Mouse (Mus musculus) intestine, embryonic 14.5 days (tissue): ENCODE measurements around the gene Gm12830. TPM values are rescaled to one million over a fixed set of nuclear protein-coding genes. Genes with fewer than 3 reads are reported as not detected.

Experiments used
- ATAC-seq: fragments of 200-750 bp; cut with Nextera tagmentation; replicated peaks from 2 replicates; pipeline ENCODE4 v1.8.0; 2017; ENCODE audit warnings: low read depth, moderate number of reproducible peaks, moderate TSS enrichment, moderate library complexity; ENCODE audit not compliant: low FRiP score, low TSS enrichment
- DNase-seq: peaks from one replicate; pipeline ENCODE4 v3.0.0-alpha.2; 2018; ENCODE audit warnings: low spot score
- H3K27ac ChIP-seq: fragments of 300-500 bp; sonication (generic); 2 replicates; pipeline ENCODE4 v1.5.1; 2014; ENCODE audit warnings: low read depth, mild to moderate bottlenecking, control low read depth
- H3K27me3 ChIP-seq: fragments of 300-500 bp; sonication (generic); replicated peaks from 2 replicates; pipeline ENCODE4 v1.6.1; 2014; ENCODE audit warnings: low read length, control low read depth; ENCODE audit not compliant: control insufficient read depth, insufficient read depth
- H3K36me3 ChIP-seq: fragments of 300-500 bp; sonication (generic); 2 replicates; pipeline ENCODE4 v1.6.1; 2014; ENCODE audit warnings: low read length, control low read depth; ENCODE audit not compliant: control insufficient read depth, insufficient read depth
- H3K4me1 ChIP-seq: fragments of 300-500 bp; sonication (generic); replicated peaks from 2 replicates; pipeline ENCODE4 v1.6.1; 2014; ENCODE audit warnings: low read length, control low read depth, mixed read lengths; ENCODE audit not compliant: control insufficient read depth, insufficient read depth
- H3K4me2 ChIP-seq: fragments of 300-500 bp; sonication (generic); 2 replicates; pipeline ENCODE4 v1.6.1; 2014; ENCODE audit warnings: low read length
- H3K4me3 ChIP-seq: fragments of 300-500 bp; sonication (generic); 2 replicates; pipeline ENCODE4 v1.5.1; 2014; ENCODE audit warnings: low read depth, low read length, control low read depth, mixed read lengths
- H3K9ac ChIP-seq: fragments of 300-500 bp; sonication (generic); 2 replicates; pipeline ENCODE4 v1.6.1; 2014; ENCODE audit warnings: mild to moderate bottlenecking, low read length
- H3K9me3 ChIP-seq: fragments of 300-500 bp; sonication (generic); 2 replicates; pipeline ENCODE4 v1.6.1; 2016; ENCODE audit warnings: low read length, control low read depth; ENCODE audit not compliant: control insufficient read depth
- WGBS: fragments of 180-500 bp; shearing (Covaris S2); extraction: QIAGEN DNeasy Blood & Tissue Kit; methylation state at CpG from one replicate; pipeline ENCODE4 v1.1.7; 2014; 5-methylcytosine and 5-hydroxymethylcytosine counted together
- polyA plus RNA-seq: library from polyadenylated mRNA; unstranded; fragments of >200 nt; fragmentation: Nextera tagmentation; extraction: Ambion mirVana; gene quantifications from 2 replicates; pipeline ENCODE4 v1.2.1, GENCODE M21; 2014

Gene Gm12830
- polyA plus RNA-seq, 1 experiment from 2014 or later = not detected

DNA sequence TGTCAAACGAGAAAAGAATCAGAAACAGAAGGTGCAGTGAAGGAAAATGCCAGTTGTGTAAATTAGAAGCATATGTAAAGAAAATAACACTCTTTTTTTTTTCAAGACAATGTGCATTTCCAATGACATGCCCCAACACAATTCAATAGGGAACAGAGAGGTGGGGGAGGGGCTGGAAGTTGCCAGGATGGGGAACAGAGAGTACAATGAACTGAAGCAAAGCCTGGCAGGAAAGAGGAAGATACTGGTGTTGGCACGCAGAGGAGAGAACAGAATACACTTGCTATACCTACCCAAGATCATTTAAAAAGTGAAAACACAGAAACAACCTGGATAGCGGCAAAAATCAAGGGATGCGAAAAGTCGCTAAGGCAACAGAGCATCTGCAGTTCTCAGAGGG, 41.6 kb downstream of the Gm12830 start:
- Histone ChIP-seq H3K4me1 (no peaks in the 10 kb centered on the region), H3K9me3 (no peaks in the 10 kb centered on the region), H3K27ac (no peak overlapping the region), H3K4me3 (no peak overlapping the region), H3K9ac (no peak overlapping the region), H3K36me3 (no peaks in the 10 kb centered on the region), H3K27me3 (no peaks in the 10 kb centered on the region), H3K4me2 (no peak overlapping the region)
- no peak for ATAC-seq
- WGBS = 89% methylated on average over 5 of the region's 5 CpGs
- no peak for DNase-seq

DNA sequence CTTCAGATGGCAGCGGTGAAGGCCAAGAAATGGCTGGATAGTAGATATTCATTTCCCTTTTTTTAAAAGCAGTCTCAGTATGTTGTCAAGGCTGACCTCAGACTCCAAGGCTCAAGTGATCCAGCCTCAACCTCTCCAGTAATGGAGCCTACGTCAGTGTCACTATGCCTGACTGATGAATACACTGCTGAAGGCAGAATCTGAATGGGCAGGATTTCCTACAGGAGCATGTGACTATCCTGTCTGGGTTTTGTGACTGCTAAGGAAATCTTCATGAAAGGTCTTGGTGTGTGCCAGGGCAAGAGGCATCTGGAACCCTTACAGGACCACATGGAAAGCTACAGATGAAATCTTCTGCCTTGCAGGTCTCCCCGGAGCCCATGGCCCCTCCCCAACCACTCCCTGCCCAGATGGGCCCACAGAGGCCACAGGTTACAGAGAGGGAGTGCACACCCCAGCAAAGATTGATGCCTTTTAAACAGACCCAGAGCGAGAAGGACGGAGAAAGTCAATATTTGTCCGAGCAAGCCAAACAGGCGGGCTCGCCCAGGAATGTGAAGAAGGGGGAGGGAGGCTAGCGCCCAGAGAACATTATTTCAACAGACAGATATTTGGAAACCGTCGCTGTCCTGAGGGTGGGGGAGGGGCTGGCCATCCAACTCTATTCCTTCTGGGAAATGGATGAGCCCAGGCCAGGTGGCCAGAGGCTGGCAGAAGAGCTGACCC, 48.4 kb downstream of the Gm12830 start:
- Histone ChIP-seq H3K36me3 (no peaks in the 10 kb centered on the region), H3K4me1 (peaks cover 16% of the 10 kb centered on the region), H3K9me3 (no peaks in the 10 kb centered on the region), H3K27me3 (no peaks in the 10 kb centered on the region), H3K27ac (peak overlapping the region; percentile 29; the same call in 1 of the 2 replicates), H3K4me2 (peak overlapping the region; percentile 33), H3K9ac (no peak overlapping the region), H3K4me3 (no peak overlapping the region)
- WGBS = 14% methylated on average over 11 of the region's 11 CpGs
- ATAC-seq = peak; percentile 81
- peak; percentile 59 for DNase-seq

DNA sequence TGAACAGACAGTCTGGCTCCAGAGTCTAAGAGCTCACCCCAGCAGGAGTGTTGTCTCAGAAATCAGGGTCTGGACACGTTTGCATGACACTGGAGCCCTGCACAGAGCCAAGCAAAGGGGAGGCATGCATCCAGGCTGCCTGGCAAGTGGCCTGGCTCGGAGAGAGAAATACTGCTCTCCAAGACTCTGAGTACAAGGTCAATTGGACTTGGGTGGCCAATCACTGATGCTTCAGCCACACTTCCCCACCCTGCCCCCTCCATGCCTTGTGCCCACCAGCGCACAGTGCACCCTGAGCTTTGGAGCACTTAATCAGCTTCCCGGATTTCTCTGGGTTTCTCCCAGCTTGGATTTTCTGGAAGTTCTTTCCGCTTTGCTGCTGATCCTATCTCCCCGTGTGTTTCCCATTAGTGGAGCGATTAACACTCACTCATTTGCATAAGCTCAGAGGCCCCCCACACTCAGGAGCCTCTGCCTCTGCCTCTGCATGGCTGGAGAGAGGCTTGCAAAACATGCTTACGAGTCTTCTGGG, 55.0 kb downstream of the Gm12830 start:
- WGBS = 49% methylated on average over 8 of the region's 8 CpGs
- Histone ChIP-seq H3K27ac (no peak overlapping the region), H3K36me3 (no peaks in the 10 kb centered on the region), H3K4me2 (no peak overlapping the region), H3K4me3 (no peak overlapping the region), H3K9ac (no peak overlapping the region), H3K27me3 (no peaks in the 10 kb centered on the region), H3K9me3 (no peaks in the 10 kb centered on the region), H3K4me1 (no peaks in the 10 kb centered on the region)
- ATAC-seq (no peak), DNase-seq (no peak)

DNA sequence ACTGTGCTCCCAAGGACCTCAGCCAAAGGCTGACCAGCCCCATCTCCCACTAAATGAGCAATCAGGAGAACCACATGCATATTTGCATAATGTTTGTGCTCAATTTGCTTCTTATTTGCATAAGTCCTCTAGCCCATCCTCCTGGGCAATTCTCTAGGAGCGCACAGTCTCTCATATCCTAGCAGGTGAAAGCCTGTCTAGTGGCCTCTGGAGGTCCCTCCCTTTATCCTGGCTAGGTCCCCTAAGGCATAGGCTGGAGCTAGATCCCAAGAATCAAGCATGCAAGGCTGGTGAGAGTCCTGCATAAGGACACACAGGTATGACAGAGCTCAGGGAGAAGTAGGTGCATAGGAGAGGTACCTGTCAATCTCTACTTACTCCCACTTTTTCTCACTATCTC, 60.7 kb downstream of the Gm12830 start:
- Histone ChIP-seq H3K27ac (no peak overlapping the region), H3K9me3 (no peaks in the 10 kb centered on the region), H3K4me3 (no peak overlapping the region), H3K27me3 (no peaks in the 10 kb centered on the region; the same call in 1 of the 2 replicates), H3K36me3 (no peaks in the 10 kb centered on the region), H3K4me2 (no peak overlapping the region), H3K9ac (no peak overlapping the region), H3K4me1 (no peaks in the 10 kb centered on the region)
- 100% methylated on average over 1 of the region's 1 CpGs for WGBS
- ATAC-seq (no peak), DNase-seq (no peak)

DNA sequence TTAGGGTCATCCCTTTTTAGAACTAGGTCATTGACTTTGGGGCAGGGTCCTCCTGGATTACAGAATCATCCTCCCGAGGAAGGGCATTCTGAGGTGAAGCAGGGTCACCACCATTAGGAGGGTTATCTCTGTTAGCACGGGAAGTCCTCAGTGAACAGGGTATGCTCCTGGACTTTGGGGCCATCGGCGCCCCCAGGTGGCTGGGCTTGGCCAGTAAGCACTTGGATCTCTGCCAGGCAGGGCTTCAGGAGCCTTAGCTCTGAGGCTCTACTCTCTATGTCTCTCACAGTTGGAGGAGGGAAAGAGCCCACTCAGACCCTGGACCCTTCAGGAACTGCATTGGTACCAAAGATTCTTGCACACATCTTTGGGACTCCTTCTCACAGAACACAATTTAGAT, 76.3 kb downstream of the Gm12830 start:
- Histone ChIP-seq H3K9me3 (no peaks in the 10 kb centered on the region), H3K4me3 (no peak overlapping the region), H3K27me3 (peaks cover 83% of the 10 kb centered on the region), H3K4me2 (no peak overlapping the region), H3K4me1 (no peaks in the 10 kb centered on the region), H3K9ac (no peak overlapping the region), H3K27ac (no peak overlapping the region), H3K36me3 (no peaks in the 10 kb centered on the region)
- no peak; the same call in 1 of the 2 replicates for ATAC-seq
- DNase-seq = peak; percentile 61
- 6% methylated on average over 4 of the region's 4 CpGs for WGBS

DNA sequence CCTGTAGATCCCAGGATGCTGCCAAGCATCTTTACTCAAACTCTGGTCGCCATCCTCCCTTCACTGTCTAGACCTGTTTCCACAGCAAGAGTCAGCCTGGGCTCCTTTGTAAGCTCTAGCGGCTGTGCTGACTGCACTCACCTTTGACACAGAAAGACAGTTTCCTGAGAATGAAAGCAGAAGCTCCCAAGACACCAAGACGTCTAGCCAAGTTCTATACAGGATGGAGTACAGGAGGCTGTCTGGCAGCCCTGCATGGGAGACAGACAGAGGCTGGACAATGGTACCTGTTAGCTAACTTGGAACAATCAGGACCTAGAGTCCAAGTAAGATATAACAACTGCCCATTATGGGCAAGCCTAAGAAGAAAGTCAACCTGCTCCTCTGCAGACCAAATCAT, 78.4 kb downstream of the Gm12830 start:
- peaks cover 96% of the 10 kb centered on the region for H3K27me3 ChIP-seq
- ATAC-seq = no peak
- H3K36me3 ChIP-seq = no peaks in the 10 kb centered on the region
- H3K9ac ChIP-seq = no peak overlapping the region
- 12% methylated on average over 3 of the region's 3 CpGs for WGBS
- peak; percentile 55 for DNase-seq
- H3K9me3 ChIP-seq = no peaks in the 10 kb centered on the region
- no peaks in the 10 kb centered on the region for H3K4me1 ChIP-seq
- no peak overlapping the region for H3K27ac ChIP-seq
- H3K4me3 ChIP-seq = no peak overlapping the region
- no peak overlapping the region for H3K4me2 ChIP-seq

DNA sequence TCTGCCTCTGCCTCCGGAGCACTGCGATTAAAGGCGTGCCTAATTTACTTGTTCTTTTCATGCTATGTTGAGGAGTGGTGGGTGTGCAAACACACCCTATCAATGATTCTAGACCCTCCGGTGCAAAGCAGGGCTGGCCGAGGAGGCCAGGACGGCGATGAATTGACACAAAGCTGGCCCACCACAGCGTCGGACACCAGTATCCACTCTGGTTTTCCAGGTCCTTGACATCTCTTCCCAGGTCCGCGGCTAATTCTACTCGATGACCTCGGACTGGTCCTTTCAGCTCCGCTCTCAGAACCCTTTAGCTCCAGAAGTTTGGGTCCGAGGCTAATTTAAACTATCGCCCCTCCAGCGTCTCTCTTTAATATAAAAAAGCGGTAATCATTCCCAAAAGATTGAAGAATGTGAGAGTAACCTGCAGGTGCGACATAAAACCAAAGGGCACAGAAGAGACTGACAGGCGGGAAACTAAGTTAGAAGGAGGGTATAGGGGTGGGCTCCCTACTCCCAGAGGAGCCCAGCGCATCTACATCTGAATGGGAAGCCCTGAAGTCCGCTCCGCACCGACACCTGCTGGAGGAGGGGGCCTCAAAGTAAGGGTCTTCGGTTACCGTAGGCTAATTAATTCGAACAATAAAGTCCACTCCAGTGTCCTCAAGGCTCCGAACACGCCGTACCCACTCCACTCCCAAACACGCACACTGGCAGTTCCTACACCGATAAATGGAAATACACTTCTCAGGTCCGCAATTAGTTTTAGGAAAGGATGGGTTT, 79.5 kb downstream of the Gm12830 start:
- Histone ChIP-seq H3K9ac (no peak overlapping the region), H3K36me3 (no peaks in the 10 kb centered on the region), H3K4me3 (no peak overlapping the region), H3K27ac (no peak overlapping the region), H3K27me3 (peaks cover 100% of the 10 kb centered on the region), H3K4me1 (no peaks in the 10 kb centered on the region), H3K9me3 (no peaks in the 10 kb centered on the region), H3K4me2 (no peak overlapping the region)
- ATAC-seq (no peak), DNase-seq (peak; percentile 71)
- WGBS = 5% methylated on average over 33 of the region's 33 CpGs

DNA sequence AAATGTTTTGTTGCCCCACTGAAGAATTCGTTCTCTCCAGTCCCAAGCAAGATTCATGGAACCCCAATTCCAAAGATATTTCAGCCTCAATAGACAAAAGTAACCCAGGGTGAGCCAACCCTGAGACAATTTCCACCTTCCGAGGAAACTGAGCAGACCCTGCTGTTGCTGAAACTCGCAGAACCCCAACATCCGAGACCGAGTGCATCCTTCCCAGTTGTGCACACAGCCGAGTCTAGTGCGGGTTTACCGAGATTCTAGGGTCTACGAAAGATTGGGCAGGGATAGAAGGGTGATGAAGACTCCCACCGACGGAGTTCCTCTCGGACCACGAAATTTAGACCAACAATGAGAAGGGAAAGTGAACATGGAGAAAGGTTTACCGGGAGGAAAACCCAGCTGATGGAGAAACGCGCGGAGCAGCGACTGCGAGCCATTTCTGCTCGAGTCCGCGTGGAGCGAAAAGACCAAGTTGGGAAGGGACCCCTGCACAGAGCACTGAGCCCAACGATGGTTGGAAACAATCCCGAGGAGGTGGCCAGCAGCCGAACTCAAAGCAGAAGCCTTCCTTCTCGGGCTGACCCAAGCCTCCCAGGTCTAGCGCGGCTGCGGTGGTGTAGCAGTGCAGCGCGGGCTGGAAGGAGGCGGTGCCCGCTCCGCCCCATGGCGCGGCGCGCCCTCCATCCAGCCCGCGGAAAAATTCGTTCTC, 80.3 kb downstream of the Gm12830 start:
- Histone ChIP-seq H3K4me2 (peak overlapping the region; percentile 26; the same call in 1 of the 2 replicates), H3K9me3 (no peaks in the 10 kb centered on the region), H3K9ac (no peak overlapping the region), H3K4me1 (no peaks in the 10 kb centered on the region), H3K4me3 (peak overlapping the region; percentile 10; the same call in 1 of the 2 replicates), H3K27ac (no peak overlapping the region), H3K36me3 (no peaks in the 10 kb centered on the region), H3K27me3 (peaks cover 100% of the 10 kb centered on the region)
- WGBS = under 1% methylated on average over 42 of the region's 42 CpGs
- DNase-seq = peak; percentile 80
- ATAC-seq = 0 out of 2 replicates have a peak, but pooled peaks have one; percentile 54
